Mouse (Mus musculus) liver (tissue): ENCODE measurements around the gene Filip1l.

Experiments used
- DNase-seq: peaks from one replicate; pipeline ENCODE4 v3.0.0-alpha.2; 2020; ENCODE audit warnings: mixed read lengths

Gene Filip1l

GRCm38 (mm10) chr16:57577519-57577918 lies 224.6 kb downstream of the Filip1l start:
- no peak for DNase-seq

DNA sequence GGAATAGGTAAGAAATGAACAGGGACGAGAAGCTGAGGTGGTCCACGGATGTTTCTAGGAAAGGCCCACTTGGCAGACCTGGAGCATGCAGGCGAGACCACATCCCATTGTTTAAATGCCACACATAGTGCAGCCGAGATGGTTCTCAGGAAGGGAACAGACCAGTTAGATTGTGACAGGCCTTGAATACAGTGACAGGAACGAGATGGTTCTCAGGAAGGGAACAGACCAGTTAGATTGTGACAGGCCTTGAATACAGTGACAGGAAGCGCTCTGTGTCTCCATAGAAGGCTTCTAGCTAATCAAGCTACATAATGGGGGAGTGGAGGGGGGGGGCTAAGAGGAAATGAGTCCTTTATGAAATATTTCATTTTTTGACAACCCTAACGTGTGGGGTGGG lies 227.1 kb downstream of the Filip1l start:
- no peak for DNase-seq

- DNase-seq: no peak
Observed at GRCm38 (mm10) chr16:57582008-57582407, 229.1 kb downstream of the Filip1l start.

DNA sequence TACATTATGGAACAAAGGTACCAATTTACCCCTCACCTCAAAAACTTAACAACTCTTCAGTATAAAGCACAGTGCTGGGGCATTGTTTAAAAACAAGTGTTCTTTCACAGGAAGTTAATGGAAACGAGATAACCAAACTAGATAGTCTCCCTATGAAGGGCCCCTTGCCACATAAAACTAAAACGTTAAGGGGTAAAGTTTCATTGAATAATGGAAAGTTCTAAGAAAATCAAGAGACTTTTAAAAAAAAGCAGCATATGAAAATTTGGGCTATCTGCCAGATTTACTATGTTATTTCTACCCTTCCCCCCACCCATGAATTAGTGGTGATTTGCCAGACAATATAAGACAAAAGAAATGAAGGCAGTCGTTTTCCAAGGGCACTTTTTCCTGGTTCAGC lies 232.3 kb downstream of the Filip1l start:
- DNase-seq: no peak

- no peak for DNase-seq
Observed at GRCm38 (mm10) chr16:57593422-57594157, 240.7 kb downstream of the Filip1l start.

GRCm38 (mm10) chr16:57597295-57597957 lies 244.5 kb downstream of the Filip1l start:
- DNase-seq: no peak

GRCm38 (mm10) chr16:57601031-57601430 lies 248.1 kb downstream of the Filip1l start:
- no peak for DNase-seq

GRCm38 (mm10) chr16:57606444-57607227 lies 253.7 kb downstream of the Filip1l start, which contains the start of gene Cmss1:
Gene Cmss1 (minus strand): TSS chr16:57606864.
- DNase-seq: peak; percentile 91

GRCm38 (mm10) chr16:57611768-57612167 lies 258.9 kb downstream of the Filip1l start:
- peak; percentile 29 for DNase-seq
